Mouse (Mus musculus): ENCODE measurements around the gene P2rx5.

GRCm38 (mm10) chr11:73134222-73134621 is 26.0 kb upstream of the P2rx5 start:
- no peak for TF ChIP-seq ZC3H11A (IDR thresholded peaks at IDR 0.05; ENCODE audit: borderline replicate concordance, low read depth, low read length)
- TF ChIP-seq MAFK (IDR thresholded peaks at IDR 0.05; ENCODE audit: insufficient read depth, low read depth, low read length), result no peak

Data from ES-E14 (cell line).